Mouse (Mus musculus) small intestine, adult 2 months (tissue): ENCODE data around the gene Tnfrsf11a.

ENCODE experiments used
- CTCF ChIP-seq: fragments of 200-500 bp; IDR thresholded peaks from 2 replicates; pipeline ENCODE4 v1.5.1; 2012; ENCODE audit warnings: low read depth, mild to moderate bottlenecking, control low read depth, inconsistent platforms, low read length, moderate library complexity, mixed read lengths; ENCODE audit not compliant: insufficient replicate concordance, insufficient read length; ENCODE audit errors: extremely low read depth
- POLR2A ChIP-seq: fragments of 200-500 bp; IDR thresholded peaks from 2 replicates; pipeline ENCODE4 v1.6.1; 2012; ENCODE audit warnings: low read depth, mild to moderate bottlenecking, control low read depth, inconsistent platforms, low read length, moderate library complexity

DNA sequence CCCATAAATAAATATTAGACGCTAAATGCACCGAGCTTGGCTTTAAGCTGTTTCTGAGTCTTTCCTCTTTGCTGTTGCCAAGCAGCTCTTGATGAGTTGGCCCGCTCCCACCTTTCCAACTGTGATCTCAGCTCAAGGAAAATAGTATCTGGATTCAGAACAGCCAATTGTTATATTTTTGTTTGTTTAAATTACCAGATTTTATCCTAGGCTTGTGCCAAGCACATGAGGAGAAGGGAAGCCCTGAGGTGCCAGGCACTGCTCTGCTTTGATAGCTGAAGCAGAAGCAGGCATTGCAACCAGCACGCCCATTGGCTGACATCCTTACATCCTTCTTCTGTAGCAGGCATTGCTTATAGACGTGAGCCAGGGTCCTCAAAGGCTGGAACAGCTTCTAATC, 114.5 kb downstream of the Tnfrsf11a start:
- TF ChIP-seq CTCF: no peak
- TF ChIP-seq POLR2A: no peak
